Mouse (Mus musculus) neural tube, embryonic 15.5 days (tissue): Measurements from ENCODE around the gene Slain2. TPM values are rescaled to one million over a fixed set of nuclear protein-coding genes. Genes with fewer than 3 reads are reported as not detected.

Experiments
- polyA plus RNA-seq: library from polyadenylated mRNA; unstranded; fragments of >200 nt; fragmentation: Nextera tagmentation; extraction: Ambion mirVana; gene quantifications from 2 replicates; pipeline ENCODE4 v1.2.1, GENCODE M21; 2015

Slain2 gene
- polyA plus RNA-seq, 1 experiment from 2014 or later, result 15.3 TPM

Other genes with a start within 250 kb of the Slain2 start
- gene Txk, start 161.5 kb upstream of the Slain2 start, polyA plus RNA-seq, result 0.13 and 2.5 TPM in 2 replicates
- gene Tec, start 45.8 kb upstream of the Slain2 start, polyA plus RNA-seq, result 8.8 and 11.5 TPM in 2 replicates
- gene Gm10135, start 60.4 kb downstream of the Slain2 start, polyA plus RNA-seq, result not detected in 2 replicates
- 34.4 and 42.5 TPM in 2 replicates for gene Slc10a4, start 92.6 kb downstream of the Slain2 start, polyA plus RNA-seq